Mouse (Mus musculus) mouse embryonic stem cell (cell line): Measurements from ENCODE around the gene Hnrnpa0.
"Not testable (repeated sequence)": the region's sequence is repeated elsewhere in the genome, so short reads cannot be mapped to it uniquely, and the experiment has no call there.

Experiments used
- in situ Hi-C, 2 experiments: fragments of 300-500 bp; cut with MboI; formaldehyde crosslinking; loops; 1 replicate in 1 of 2; 3 replicates in 1 of 2; pipeline ENCODE4 v1.14.3; 2019 to 2020; ENCODE audit warnings: low sequenced_read_pairs in 2 of 2, low pct_unique_long_range_greater_than_20kb in 1 of 2, mixed read lengths in 1 of 2; ENCODE audit not compliant: unreplicated experiment in 1 of 2

Gene Hnrnpa0

GRCm38 (mm10) chr13:58128396-58128767 lies at the start of gene Hnrnpa0:
Hnrnpa0 (minus strand) TSS chr13:58128556.
- in situ Hi-C loops: no loop called here

GRCm38 (mm10) chr13:58177511-58178208 lies 49.3 kb upstream of the Hnrnpa0 start:
- in situ Hi-C loops: no loop called here

- in situ Hi-C loops: no loop called here
Observed at GRCm38 (mm10) chr13:58176105-58176504, 47.7 kb upstream of the Hnrnpa0 start.

- in situ Hi-C loops: loop anchor here in 1 of 2 experiments (10.0 to 25.0 kb wide), 2 partner anchors 187 to 394 kb away; partner anchors contain the start of gene Kif27
Observed at GRCm38 (mm10) chr13:58168119-58168518, 39.8 kb upstream of the Hnrnpa0 start.

- in situ Hi-C loops: loop anchor here in 1 of 2 experiments (10.0 to 25.0 kb wide), 2 partner anchors 191 to 399 kb away; partner anchors contain the start of gene Kif27
Observed at GRCm38 (mm10) chr13:58163343-58163742, 35.0 kb upstream of the Hnrnpa0 start.

GRCm38 (mm10) chr13:58160761-58161160 lies 32.4 kb upstream of the Hnrnpa0 start:
- in situ Hi-C loops: loop anchor here in 1 of 2 experiments (10.0 to 25.0 kb wide), 2 partner anchors 194 to 402 kb away; partner anchors contain the start of gene Kif27

- in situ Hi-C loops: loop anchor here (10.0 to 25.0 kb wide), 2 partner anchors 396 to 404 kb away; no protein-coding TSS in a partner anchor
Observed at GRCm38 (mm10) chr13:58158099-58158912, 29.9 kb upstream of the Hnrnpa0 start.

- in situ Hi-C loops: loop anchor here (10.0 to 25.0 kb wide), 2 partner anchors 397 to 405 kb away; no protein-coding TSS in a partner anchor
Observed at GRCm38 (mm10) chr13:58157447-58158098, 29.2 kb upstream of the Hnrnpa0 start, which contains the start of gene Idnk. Idnk (plus strand) TSS chr13:58157649.

- in situ Hi-C loops: loop anchor here (10.0 to 25.0 kb wide), 2 partner anchors 398 to 405 kb away; no protein-coding TSS in a partner anchor
Observed at GRCm38 (mm10) chr13:58157036-58157435, 28.7 kb upstream of the Hnrnpa0 start.

- in situ Hi-C loops: loop anchor here (10.0 to 25.0 kb wide), 2 partner anchors 399 to 406 kb away; no protein-coding TSS in a partner anchor
Observed at GRCm38 (mm10) chr13:58156031-58156430, 27.7 kb upstream of the Hnrnpa0 start.

- in situ Hi-C loops: loop anchor here (10.0 to 25.0 kb wide), 2 partner anchors 404 to 412 kb away; no protein-coding TSS in a partner anchor
Observed at GRCm38 (mm10) chr13:58150442-58150841, 22.1 kb upstream of the Hnrnpa0 start.

- in situ Hi-C loops: loop anchor here (10.0 to 25.0 kb wide), 2 partner anchors 405 to 413 kb away; no protein-coding TSS in a partner anchor
Observed at GRCm38 (mm10) chr13:58149629-58150028, 21.3 kb upstream of the Hnrnpa0 start.

GRCm38 (mm10) chr13:58149033-58149558 lies 20.7 kb upstream of the Hnrnpa0 start:
- in situ Hi-C loops: no loop called here

- in situ Hi-C loops: no loop called here
Observed at GRCm38 (mm10) chr13:58148256-58148831, 20.0 kb upstream of the Hnrnpa0 start.

GRCm38 (mm10) chr13:58147760-58148159 lies 19.4 kb upstream of the Hnrnpa0 start:
- in situ Hi-C loops: no loop called here

GRCm38 (mm10) chr13:58146603-58147002 lies 18.2 kb upstream of the Hnrnpa0 start:
- in situ Hi-C loops: not testable (repeated sequence)

GRCm38 (mm10) chr13:58131692-58132091 lies 3.3 kb upstream of the Hnrnpa0 start:
- in situ Hi-C loops: no loop called here
